Mouse (Mus musculus): Measurements from ENCODE around the gene Htatip2.

DNA sequence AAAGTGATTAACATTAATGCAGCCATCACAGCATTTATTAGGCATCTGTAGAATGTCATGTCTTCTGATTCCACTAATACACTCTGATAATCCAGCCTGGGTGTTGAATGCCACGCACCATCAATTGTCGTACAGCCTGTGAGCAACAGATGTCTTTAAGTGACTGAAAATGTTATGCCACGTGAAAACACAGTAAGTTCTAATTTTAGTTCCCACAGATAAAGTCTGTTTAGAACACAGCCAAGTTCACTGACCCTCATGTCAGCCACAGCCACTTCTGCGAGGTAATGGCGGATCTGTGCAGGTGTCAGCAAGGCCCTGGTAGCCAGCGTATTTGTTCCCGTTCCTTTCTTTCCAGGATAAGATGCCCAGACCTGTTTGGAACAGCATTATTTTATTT is 7.3 kb downstream of the Htatip2 start:
- TF ChIP-seq CTCF (IDR thresholded peaks at IDR 0.05; ENCODE audit: low read depth, low read length) (no peak), POLR2A (IDR thresholded peaks at IDR 0.05; ENCODE audit: extremely low read depth, insufficient read depth, low read length) (no peak)
